Mouse (Mus musculus): ENCODE measurements around the gene Btbd35f13. TPM values are rescaled to one million over a fixed set of nuclear protein-coding genes. Genes with fewer than 3 reads are reported as not detected.
"Not testable (repeated sequence)": the region's sequence is repeated elsewhere in the genome, so short reads cannot be mapped to it uniquely, and the experiment has no call there.

The Btbd35f13 gene
- polyA plus RNA-seq (2017; shearing (Covaris generic)) = not detected

- not testable (repeated sequence) for ATAC-seq
Measured at GRCm38 (mm10) chrX:33656872-33657271, at the start of gene Btbd35f13. Gene Btbd35f13, plus strand, starts transcription at chrX:33657172.

- ATAC-seq = not testable (repeated sequence)
Measured at GRCm38 (mm10) chrX:33702249-33702648, 45.3 kb downstream of the Btbd35f13 start, which contains the start of gene Btbd35f14. Gene Btbd35f14, minus strand, starts transcription at chrX:33702349.

Other genes with a start within 250 kb of the Btbd35f13 start
- gene Btbd35f15, start 79.9 kb upstream of the Btbd35f13 start, polyA plus RNA-seq (2017; shearing (Covaris generic)) = not detected
- gene Btbd35f14, start 45.2 kb downstream of the Btbd35f13 start, polyA plus RNA-seq (2017; shearing (Covaris generic)) = not detected

All from CD4-positive, CD25-positive, alpha-beta regulatory T cell, adult 4 months (primary cell).